Mouse (Mus musculus): ENCODE measurements around the gene Pspn.

Gene Pspn

GRCm38 (mm10) chr17:56962642-56963405 is 37.0 kb downstream of the Pspn start:
- DNase-seq (ENCODE audit: low spot score): no peak

GRCm38 (mm10) chr17:56961880-56962279 is 37.9 kb downstream of the Pspn start:
- DNase-seq (ENCODE audit: low spot score): peak; percentile 38

GRCm38 (mm10) chr17:56958667-56959066 is 41.2 kb downstream of the Pspn start:
- no peak for DNase-seq (ENCODE audit: low spot score)

GRCm38 (mm10) chr17:56957763-56958429 is 41.9 kb downstream of the Pspn start:
- DNase-seq (ENCODE audit: low spot score): peak; percentile 60

GRCm38 (mm10) chr17:56954871-56955270 is 44.9 kb downstream of the Pspn start:
- DNase-seq (ENCODE audit: low spot score): peak; percentile 39

- DNase-seq (ENCODE audit: low spot score): peak; percentile 12
Observed at GRCm38 (mm10) chr17:56952639-56953038, 47.2 kb downstream of the Pspn start.

- DNase-seq (ENCODE audit: low spot score): peak; percentile 64
Observed at GRCm38 (mm10) chr17:56950915-56951314, 48.9 kb downstream of the Pspn start.

Measured in testis, postnatal 10 days (tissue).